Mouse (Mus musculus): ENCODE results near the gene Col17a1. TPM values are rescaled to one million over a fixed set of nuclear protein-coding genes. Genes with fewer than 3 reads are reported as not detected.
A peak's percentile ranks its signal among the peaks of the same experiment; 100 is the strongest.

Gene Col17a1
- 0.22 and 0.27 TPM in 2 replicates for polyA plus RNA-seq (2015; fragmentation: Nextera tagmentation; extraction: Ambion mirVana)

DNA sequence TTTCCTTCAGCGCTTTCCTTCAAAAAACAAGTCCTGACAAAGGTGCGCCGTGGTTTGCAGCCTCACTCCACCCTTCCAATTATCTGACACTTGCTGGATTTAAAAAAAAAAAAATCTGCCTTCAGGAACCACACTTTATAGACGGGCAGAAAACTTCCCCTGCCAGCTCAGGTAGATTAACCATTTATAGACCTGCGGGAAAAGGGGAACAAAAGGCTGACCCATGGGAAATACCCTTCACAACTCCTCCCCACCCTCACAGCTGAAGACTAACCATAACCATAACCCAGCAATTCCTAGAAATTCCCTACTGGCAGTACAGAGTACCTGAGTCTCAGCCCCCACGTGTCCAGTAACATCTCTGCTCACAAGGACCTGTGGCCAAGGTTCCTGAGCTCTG, at the start of gene Col17a1:
TSS of gene Col17a1 (minus strand) at position 101 of the 400 bp plus-strand sequence.
- ATAC-seq (ENCODE audit: low read depth) (no peak), DNase-seq (no peak)
- Histone ChIP-seq H3K4me1 (replicated peaks) (peaks cover 11% of the 10 kb centered on the region), H3K36me3 (no peaks in the 10 kb centered on the region), H3K27me3 (no peaks in the 10 kb centered on the region), H3K4me2 (no peak within 1 kb of the TSS), H3K9ac (no peak within 1 kb of the TSS), H3K9me3 (replicated peaks) (no peaks in the 10 kb centered on the region), H3K27ac (no peak within 1 kb of the TSS), H3K4me3 (replicated peaks) (no peak within 1 kb of the TSS)
- 54% methylated on average over 6 of the region's 6 CpGs for WGBS (ENCODE audit: insufficient replicate concordance)

- no peak for DNase-seq
- H3K27me3 ChIP-seq = no peaks in the 10 kb centered on the region
- H3K27ac ChIP-seq = peak overlapping the region; percentile 90
- peaks cover 38% of the 10 kb centered on the region for H3K36me3 ChIP-seq
- H3K9me3 ChIP-seq (replicated peaks) = no peaks in the 10 kb centered on the region
- peaks cover 27% of the 10 kb centered on the region for H3K4me1 ChIP-seq (replicated peaks)
- peak overlapping the region; percentile 88 for H3K4me3 ChIP-seq (replicated peaks)
- WGBS (ENCODE audit: insufficient replicate concordance) = 5% methylated on average over 15 of the region's 15 CpGs
- H3K9ac ChIP-seq = peak overlapping the region; percentile 85
- peak; percentile 39 for ATAC-seq (ENCODE audit: low read depth)
- H3K4me2 ChIP-seq = peak overlapping the region; percentile 65
These were observed 40.0 kb upstream of the Col17a1 start for GRCm38 (mm10) chr19:47731931-47732330.

- Histone ChIP-seq H3K36me3 (peaks cover 34% of the 10 kb centered on the region), H3K4me1 (replicated peaks) (peaks cover 27% of the 10 kb centered on the region), H3K9ac (peak within 1 kb of the TSS; percentile 85), H3K27me3 (no peaks in the 10 kb centered on the region), H3K4me3 (replicated peaks) (peak within 1 kb of the TSS; percentile 88), H3K9me3 (replicated peaks) (no peaks in the 10 kb centered on the region), H3K27ac (peak within 1 kb of the TSS; percentile 90), H3K4me2 (peak within 1 kb of the TSS; percentile 87)
- DNase-seq = peak; percentile 99
- peak; percentile 96 for ATAC-seq (ENCODE audit: low read depth)
- WGBS (ENCODE audit: insufficient replicate concordance) = under 1% methylated on average over 63 of the region's 72 CpGs
These were observed 39.4 kb upstream of the Col17a1 start, which contains the start of gene Sfr1 for GRCm38 (mm10) chr19:47731071-47731881. Sfr1 (plus strand) TSS chr19:47731682.

GRCm38 (mm10) chr19:47730691-47731070, 38.8 kb upstream of the Col17a1 start:
- WGBS (ENCODE audit: insufficient replicate concordance) = under 1% methylated on average over 12 of the region's 12 CpGs
- Histone ChIP-seq H3K9me3 (replicated peaks) (no peaks in the 10 kb centered on the region), H3K4me3 (replicated peaks) (peak overlapping the region; percentile 88), H3K36me3 (peaks cover 28% of the 10 kb centered on the region), H3K27me3 (no peaks in the 10 kb centered on the region), H3K9ac (peak overlapping the region; percentile 79), H3K27ac (peak overlapping the region; percentile 87), H3K4me2 (peak overlapping the region; percentile 87), H3K4me1 (replicated peaks) (peaks cover 25% of the 10 kb centered on the region)
- DNase-seq (peak; percentile 63), ATAC-seq (ENCODE audit: low read depth) (peak; percentile 53)

- Histone ChIP-seq H3K4me3 (replicated peaks) (no peak overlapping the region), H3K27ac (no peak overlapping the region), H3K27me3 (no peaks in the 10 kb centered on the region), H3K4me1 (replicated peaks) (peaks cover 11% of the 10 kb centered on the region), H3K9ac (no peak overlapping the region), H3K4me2 (no peak overlapping the region), H3K36me3 (no peaks in the 10 kb centered on the region), H3K9me3 (replicated peaks) (no peaks in the 10 kb centered on the region)
- no peak for ATAC-seq (ENCODE audit: low read depth)
- DNase-seq = no peak
- WGBS (ENCODE audit: insufficient replicate concordance) = 67% methylated on average over 7 of the region's 7 CpGs
These were observed 33.8 kb upstream of the Col17a1 start for GRCm38 (mm10) chr19:47725643-47726140.

GRCm38 (mm10) chr19:47724903-47725302, 33.0 kb upstream of the Col17a1 start:
- Histone ChIP-seq H3K27ac (no peak overlapping the region), H3K36me3 (no peaks in the 10 kb centered on the region), H3K27me3 (no peaks in the 10 kb centered on the region), H3K4me3 (replicated peaks) (no peak overlapping the region), H3K4me1 (replicated peaks) (peaks cover 4% of the 10 kb centered on the region), H3K4me2 (no peak overlapping the region), H3K9me3 (replicated peaks) (no peaks in the 10 kb centered on the region), H3K9ac (no peak overlapping the region)
- DNase-seq (no peak), ATAC-seq (ENCODE audit: low read depth) (no peak)
- 60% methylated on average over 4 of the region's 4 CpGs for WGBS (ENCODE audit: insufficient replicate concordance)

GRCm38 (mm10) chr19:47722471-47722870, 30.6 kb upstream of the Col17a1 start:
- Histone ChIP-seq H3K27me3 (no peaks in the 10 kb centered on the region), H3K4me3 (replicated peaks) (no peak overlapping the region), H3K4me2 (no peak overlapping the region), H3K4me1 (replicated peaks) (no peaks in the 10 kb centered on the region), H3K9me3 (replicated peaks) (no peaks in the 10 kb centered on the region), H3K27ac (no peak overlapping the region), H3K9ac (no peak overlapping the region), H3K36me3 (no peaks in the 10 kb centered on the region)
- WGBS (ENCODE audit: insufficient replicate concordance) = 50% methylated on average over 6 of the region's 6 CpGs
- ATAC-seq (ENCODE audit: low read depth) (no peak), DNase-seq (no peak)

DNA sequence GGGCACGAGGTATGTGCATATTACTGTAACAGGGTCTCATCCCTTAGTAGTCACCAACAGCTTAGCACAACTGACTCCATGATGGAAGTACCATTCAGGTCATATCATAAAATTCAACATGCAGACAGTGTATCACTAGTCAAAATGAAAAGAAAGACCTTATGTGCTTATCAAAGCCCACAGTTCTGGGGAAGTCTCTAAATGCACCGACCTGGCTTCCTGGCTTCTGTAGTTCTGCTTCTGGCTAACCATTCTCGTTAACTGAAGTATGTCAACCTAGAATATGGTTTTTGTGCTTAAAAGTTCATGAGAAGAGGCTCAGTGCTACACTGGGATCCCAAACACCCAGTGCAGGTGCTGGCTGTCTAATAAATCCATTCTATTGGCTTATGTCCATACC, 27.3 kb upstream of the Col17a1 start:
- no peaks in the 10 kb centered on the region for H3K4me1 ChIP-seq (replicated peaks)
- no peak overlapping the region for H3K27ac ChIP-seq
- H3K9ac ChIP-seq = no peak overlapping the region
- H3K9me3 ChIP-seq (replicated peaks) = no peaks in the 10 kb centered on the region
- H3K27me3 ChIP-seq = no peaks in the 10 kb centered on the region
- WGBS (ENCODE audit: insufficient replicate concordance) = 38% methylated on average over 3 of the region's 3 CpGs
- DNase-seq (no peak), ATAC-seq (ENCODE audit: low read depth) (no peak)
- H3K4me2 ChIP-seq = no peak overlapping the region
- H3K4me3 ChIP-seq (replicated peaks) = no peak overlapping the region
- no peaks in the 10 kb centered on the region for H3K36me3 ChIP-seq

- ATAC-seq (ENCODE audit: low read depth) (no peak), DNase-seq (no peak)
- Histone ChIP-seq H3K27me3 (no peaks in the 10 kb centered on the region), H3K27ac (no peak overlapping the region), H3K36me3 (no peaks in the 10 kb centered on the region), H3K4me2 (no peak overlapping the region), H3K9ac (no peak overlapping the region), H3K9me3 (replicated peaks) (no peaks in the 10 kb centered on the region), H3K4me1 (replicated peaks) (no peaks in the 10 kb centered on the region), H3K4me3 (replicated peaks) (no peak overlapping the region)
- WGBS (ENCODE audit: insufficient replicate concordance) = 45% methylated on average over 2 of the region's 2 CpGs
These were observed 24.2 kb upstream of the Col17a1 start for GRCm38 (mm10) chr19:47716144-47716543.

DNA sequence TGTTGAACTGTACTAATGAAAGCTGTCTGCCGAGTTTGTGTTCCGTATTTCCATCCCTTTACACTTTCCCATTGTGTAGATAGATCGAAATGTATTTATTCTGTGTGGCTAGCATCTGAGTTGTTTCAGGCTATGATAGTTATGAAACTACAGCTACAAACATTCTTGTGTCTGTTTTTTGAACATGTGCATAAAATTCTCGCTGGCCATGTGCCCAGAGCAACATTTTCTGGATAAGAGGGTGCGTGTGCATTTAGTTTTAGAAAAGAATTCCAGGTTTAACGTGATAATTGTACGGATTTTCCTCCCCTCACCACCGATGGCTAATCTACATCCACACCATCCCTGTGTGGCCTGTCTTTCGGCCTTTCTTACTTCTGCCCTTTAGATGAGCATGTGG, 21.6 kb upstream of the Col17a1 start:
- H3K4me2 ChIP-seq = no peak overlapping the region
- H3K4me1 ChIP-seq (replicated peaks) = no peaks in the 10 kb centered on the region
- 71% methylated on average over 9 of the region's 9 CpGs for WGBS (ENCODE audit: insufficient replicate concordance)
- no peak overlapping the region for H3K9ac ChIP-seq
- no peak overlapping the region for H3K27ac ChIP-seq
- H3K9me3 ChIP-seq (replicated peaks) = no peaks in the 10 kb centered on the region
- no peaks in the 10 kb centered on the region for H3K27me3 ChIP-seq
- ATAC-seq (ENCODE audit: low read depth) (no peak), DNase-seq (no peak)
- no peak overlapping the region for H3K4me3 ChIP-seq (replicated peaks)
- H3K36me3 ChIP-seq = no peaks in the 10 kb centered on the region

- H3K4me2 ChIP-seq = no peak overlapping the region
- ATAC-seq (ENCODE audit: low read depth) (no peak), DNase-seq (no peak)
- H3K27me3 ChIP-seq = no peaks in the 10 kb centered on the region
- no peaks in the 10 kb centered on the region for H3K9me3 ChIP-seq (replicated peaks)
- no peak overlapping the region for H3K27ac ChIP-seq
- peaks cover 2% of the 10 kb centered on the region for H3K4me1 ChIP-seq (replicated peaks)
- no peak overlapping the region for H3K4me3 ChIP-seq (replicated peaks)
- H3K9ac ChIP-seq = no peak overlapping the region
- 54% methylated on average over 4 of the region's 4 CpGs for WGBS (ENCODE audit: insufficient replicate concordance)
- H3K36me3 ChIP-seq = no peaks in the 10 kb centered on the region
These were observed 18.5 kb upstream of the Col17a1 start for GRCm38 (mm10) chr19:47710376-47710775.

All from liver, embryonic 13.5 days (tissue).